Mouse (Mus musculus): ENCODE measurements around the gene Ano6. TPM values are rescaled to one million over a fixed set of nuclear protein-coding genes. Genes with fewer than 3 reads are reported as not detected.

Ano6 gene
- polyA plus RNA-seq, 1 experiment from 2014 or later = 54.4 TPM

- no peaks in the 10 kb centered on the region for H3K9me3 ChIP-seq (ENCODE audit: low read length)
- peaks cover 61% of the 10 kb centered on the region for H3K4me1 ChIP-seq (ENCODE audit: insufficient read depth, low read length)
- H3K4me2 ChIP-seq (replicated peaks; ENCODE audit: low read depth, low read length) = no peak overlapping the region
- ATAC-seq (ENCODE audit: low FRiP score, low TSS enrichment) = no peak
- no peaks in the 10 kb centered on the region; the same call in 1 of the 2 replicates for H3K36me3 ChIP-seq (ENCODE audit: insufficient read depth, low read length)
- 54% methylated on average over 10 of the region's 10 CpGs for WGBS
- H3K9ac ChIP-seq (replicated peaks; ENCODE audit: low read length) = no peak overlapping the region
- H3K4me3 ChIP-seq (ENCODE audit: low read length) = no peak overlapping the region
- peak overlapping the region; percentile 23; the same call in 1 of the 2 replicates for H3K27ac ChIP-seq (ENCODE audit: low read length)
- no peaks in the 10 kb centered on the region for H3K27me3 ChIP-seq (ENCODE audit: insufficient read depth, low read length)
Measured at GRCm38 (mm10) chr15:95794611-95795565, 4.2 kb downstream of the Ano6 start.

GRCm38 (mm10) chr15:95796062-95796461 lies 5.4 kb downstream of the Ano6 start:
- ATAC-seq (ENCODE audit: low FRiP score, low TSS enrichment) = no peak
- WGBS = 64% methylated on average over 5 of the region's 5 CpGs

GRCm38 (mm10) chr15:95797144-95797983 lies 6.7 kb downstream of the Ano6 start:
- peak; percentile 58; the same call in 1 of the 2 replicates for ATAC-seq (ENCODE audit: low FRiP score, low TSS enrichment)
- no peak overlapping the region for H3K4me2 ChIP-seq (replicated peaks; ENCODE audit: low read depth, low read length)
- H3K4me1 ChIP-seq (ENCODE audit: insufficient read depth, low read length) = peaks cover 58% of the 10 kb centered on the region
- H3K27ac ChIP-seq (ENCODE audit: low read length) = 0 out of 2 replicates have a peak overlapping the region, but pooled peaks have one; percentile 22
- H3K36me3 ChIP-seq (ENCODE audit: insufficient read depth, low read length) = no peaks in the 10 kb centered on the region; the same call in 1 of the 2 replicates
- no peak overlapping the region for H3K9ac ChIP-seq (replicated peaks; ENCODE audit: low read length)
- 42% methylated on average over 9 of the region's 9 CpGs for WGBS
- no peak overlapping the region for H3K4me3 ChIP-seq (ENCODE audit: low read length)
- no peaks in the 10 kb centered on the region for H3K27me3 ChIP-seq (ENCODE audit: insufficient read depth, low read length)
- H3K9me3 ChIP-seq (ENCODE audit: low read length) = no peaks in the 10 kb centered on the region

More at GRCm38 (mm10) chr15:95796062-95796461, 5.4 kb downstream of the Ano6 start:
- H3K9me3 ChIP-seq (ENCODE audit: low read length) = no peaks in the 10 kb centered on the region
- no peak overlapping the region for H3K4me2 ChIP-seq (replicated peaks; ENCODE audit: low read depth, low read length)
- no peak overlapping the region for H3K27ac ChIP-seq (ENCODE audit: low read length)
- no peak overlapping the region for H3K4me3 ChIP-seq (ENCODE audit: low read length)
- H3K27me3 ChIP-seq (ENCODE audit: insufficient read depth, low read length) = no peaks in the 10 kb centered on the region
- H3K9ac ChIP-seq (replicated peaks; ENCODE audit: low read length) = no peak overlapping the region
- peaks cover 60% of the 10 kb centered on the region for H3K4me1 ChIP-seq (ENCODE audit: insufficient read depth, low read length)
- H3K36me3 ChIP-seq (ENCODE audit: insufficient read depth, low read length) = no peaks in the 10 kb centered on the region; the same call in 1 of the 2 replicates

- Histone ChIP-seq H3K36me3 (ENCODE audit: insufficient read depth, low read length) (no peaks in the 10 kb centered on the region; the same call in 1 of the 2 replicates), H3K4me3 (ENCODE audit: low read length) (no peak overlapping the region), H3K9ac (replicated peaks; ENCODE audit: low read length) (no peak overlapping the region), H3K4me1 (ENCODE audit: insufficient read depth, low read length) (peaks cover 58% of the 10 kb centered on the region), H3K27ac (ENCODE audit: low read length) (no peak overlapping the region), H3K9me3 (ENCODE audit: low read length) (no peaks in the 10 kb centered on the region), H3K4me2 (replicated peaks; ENCODE audit: low read depth, low read length) (no peak overlapping the region), H3K27me3 (ENCODE audit: insufficient read depth, low read length) (no peaks in the 10 kb centered on the region)
- no peak for ATAC-seq (ENCODE audit: low FRiP score, low TSS enrichment)
- WGBS = 93% methylated on average over 7 of the region's 7 CpGs
Measured at GRCm38 (mm10) chr15:95798266-95798665, 7.6 kb downstream of the Ano6 start.

- no peak overlapping the region for H3K4me3 ChIP-seq (ENCODE audit: low read length)
- no peaks in the 10 kb centered on the region; the same call in 1 of the 2 replicates for H3K36me3 ChIP-seq (ENCODE audit: insufficient read depth, low read length)
- H3K27me3 ChIP-seq (ENCODE audit: insufficient read depth, low read length) = no peaks in the 10 kb centered on the region
- H3K9ac ChIP-seq (replicated peaks; ENCODE audit: low read length) = no peak overlapping the region
- no peaks in the 10 kb centered on the region for H3K9me3 ChIP-seq (ENCODE audit: low read length)
- WGBS = 94% methylated on average over 5 of the region's 5 CpGs
- peaks cover 56% of the 10 kb centered on the region for H3K4me1 ChIP-seq (ENCODE audit: insufficient read depth, low read length)
- ATAC-seq (ENCODE audit: low FRiP score, low TSS enrichment) = no peak
- H3K27ac ChIP-seq (ENCODE audit: low read length) = no peak overlapping the region
- H3K4me2 ChIP-seq (replicated peaks; ENCODE audit: low read depth, low read length) = no peak overlapping the region
Measured at GRCm38 (mm10) chr15:95799632-95800031, 9.0 kb downstream of the Ano6 start.

- Histone ChIP-seq H3K27me3 (ENCODE audit: insufficient read depth, low read length) (no peaks in the 10 kb centered on the region), H3K4me3 (ENCODE audit: low read length) (no peak overlapping the region), H3K9me3 (ENCODE audit: low read length) (no peaks in the 10 kb centered on the region), H3K27ac (ENCODE audit: low read length) (no peak overlapping the region), H3K9ac (replicated peaks; ENCODE audit: low read length) (no peak overlapping the region), H3K4me1 (ENCODE audit: insufficient read depth, low read length) (peaks cover 56% of the 10 kb centered on the region), H3K36me3 (ENCODE audit: insufficient read depth, low read length) (no peaks in the 10 kb centered on the region; the same call in 1 of the 2 replicates), H3K4me2 (replicated peaks; ENCODE audit: low read depth, low read length) (no peak overlapping the region)
- no peak for ATAC-seq (ENCODE audit: low FRiP score, low TSS enrichment)
Measured at GRCm38 (mm10) chr15:95800051-95800450, 9.4 kb downstream of the Ano6 start.

- 74% methylated on average over 21 of the region's 21 CpGs for WGBS
- H3K4me1 ChIP-seq (ENCODE audit: insufficient read depth, low read length) = peaks cover 50% of the 10 kb centered on the region
- no peak for ATAC-seq (ENCODE audit: low FRiP score, low TSS enrichment)
Measured at GRCm38 (mm10) chr15:95801261-95801979, 10.8 kb downstream of the Ano6 start.

GRCm38 (mm10) chr15:95802140-95802539 lies 11.5 kb downstream of the Ano6 start:
- Histone ChIP-seq H3K27ac (ENCODE audit: low read length) (no peak overlapping the region), H3K4me1 (ENCODE audit: insufficient read depth, low read length) (peaks cover 49% of the 10 kb centered on the region)
- 73% methylated on average over 6 of the region's 6 CpGs for WGBS

More at GRCm38 (mm10) chr15:95801261-95801979, 10.8 kb downstream of the Ano6 start:
- Histone ChIP-seq H3K9me3 (ENCODE audit: low read length) (no peaks in the 10 kb centered on the region), H3K27me3 (ENCODE audit: insufficient read depth, low read length) (no peaks in the 10 kb centered on the region), H3K9ac (replicated peaks; ENCODE audit: low read length) (no peak overlapping the region), H3K4me3 (ENCODE audit: low read length) (no peak overlapping the region), H3K27ac (ENCODE audit: low read length) (no peak overlapping the region), H3K4me2 (replicated peaks; ENCODE audit: low read depth, low read length) (no peak overlapping the region), H3K36me3 (ENCODE audit: insufficient read depth, low read length) (no peaks in the 10 kb centered on the region; the same call in 1 of the 2 replicates)

GRCm38 (mm10) chr15:95802762-95803161 lies 12.1 kb downstream of the Ano6 start:
- no peaks in the 10 kb centered on the region; the same call in 1 of the 2 replicates for H3K36me3 ChIP-seq (ENCODE audit: insufficient read depth, low read length)
- H3K9ac ChIP-seq (replicated peaks; ENCODE audit: low read length) = no peak overlapping the region
- 56% methylated on average over 2 of the region's 2 CpGs for WGBS
- ATAC-seq (ENCODE audit: low FRiP score, low TSS enrichment) = no peak; the same call in 1 of the 2 replicates
- no peaks in the 10 kb centered on the region for H3K9me3 ChIP-seq (ENCODE audit: low read length)
- H3K4me1 ChIP-seq (ENCODE audit: insufficient read depth, low read length) = peaks cover 46% of the 10 kb centered on the region
- H3K27me3 ChIP-seq (ENCODE audit: insufficient read depth, low read length) = no peaks in the 10 kb centered on the region
- H3K27ac ChIP-seq (ENCODE audit: low read length) = 0 out of 2 replicates have a peak overlapping the region, but pooled peaks have one; percentile 9
- H3K4me3 ChIP-seq (ENCODE audit: low read length) = no peak overlapping the region
- H3K4me2 ChIP-seq (replicated peaks; ENCODE audit: low read depth, low read length) = no peak overlapping the region

More at GRCm38 (mm10) chr15:95802140-95802539, 11.5 kb downstream of the Ano6 start:
- no peaks in the 10 kb centered on the region for H3K27me3 ChIP-seq (ENCODE audit: insufficient read depth, low read length)
- no peaks in the 10 kb centered on the region for H3K9me3 ChIP-seq (ENCODE audit: low read length)
- no peak for ATAC-seq (ENCODE audit: low FRiP score, low TSS enrichment)
- H3K9ac ChIP-seq (replicated peaks; ENCODE audit: low read length) = no peak overlapping the region
- H3K36me3 ChIP-seq (ENCODE audit: insufficient read depth, low read length) = no peaks in the 10 kb centered on the region; the same call in 1 of the 2 replicates
- H3K4me2 ChIP-seq (replicated peaks; ENCODE audit: low read depth, low read length) = no peak overlapping the region
- no peak overlapping the region for H3K4me3 ChIP-seq (ENCODE audit: low read length)

Measured in kidney, embryonic 16.5 days (tissue).